Mouse (Mus musculus) spleen, postnatal 14 days (tissue): ENCODE measurements around the gene Psmd10.

Source experiments
- DNase-seq, 2 experiments: peaks; one replicate each; pipeline ENCODE4 v3.0.0; 2021 to 2022; ENCODE audit warnings: low spot score in 2 of 2

Gene Psmd10

GRCm38 (mm10) chrX:140956272-140956940 lies at the start of gene Psmd10, which contains the start of gene Atg4a:
Gene Psmd10, minus strand, starts transcription at chrX:140956728.
Gene Atg4a, plus strand, starts transcription at chrX:140956907.
- peak; percentile 72 to 80 for DNase-seq

- no peak for DNase-seq
These were observed 42.4 kb upstream of the Psmd10 start for GRCm38 (mm10) chrX:140998885-140999284.

GRCm38 (mm10) chrX:140997912-140998545 lies 41.5 kb upstream of the Psmd10 start:
- no peak for DNase-seq

DNA sequence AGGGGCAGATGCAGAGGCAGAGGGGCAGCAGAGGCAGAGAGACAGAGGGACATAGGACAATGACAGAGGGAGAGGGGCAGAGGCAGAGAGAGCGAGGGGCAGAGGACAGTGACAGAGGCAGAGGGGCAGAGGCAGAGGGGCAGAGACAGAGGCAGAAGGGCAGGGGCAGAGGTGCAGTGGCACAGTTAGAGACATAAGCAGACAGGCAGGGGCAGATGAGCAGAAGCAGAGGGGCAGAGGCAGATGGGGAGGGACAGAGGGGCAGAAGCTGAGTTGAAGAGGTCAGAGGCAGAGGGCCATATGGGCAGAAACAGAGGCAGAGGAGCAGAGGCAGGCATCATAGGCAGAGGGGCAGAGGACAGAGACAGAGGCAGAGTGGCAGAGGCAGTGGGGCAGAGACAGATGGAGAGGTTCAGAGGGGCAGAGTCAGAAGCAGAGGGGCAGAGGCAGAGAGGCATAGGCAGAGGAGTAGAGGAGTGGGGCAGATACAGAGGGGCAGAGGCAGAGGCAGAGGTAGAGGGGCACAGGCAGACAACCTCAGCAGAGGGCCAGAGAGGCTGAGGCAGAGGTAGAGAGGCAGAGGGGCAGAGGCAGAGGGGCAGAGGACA lies 40.5 kb upstream of the Psmd10 start:
- no peak for DNase-seq

DNA sequence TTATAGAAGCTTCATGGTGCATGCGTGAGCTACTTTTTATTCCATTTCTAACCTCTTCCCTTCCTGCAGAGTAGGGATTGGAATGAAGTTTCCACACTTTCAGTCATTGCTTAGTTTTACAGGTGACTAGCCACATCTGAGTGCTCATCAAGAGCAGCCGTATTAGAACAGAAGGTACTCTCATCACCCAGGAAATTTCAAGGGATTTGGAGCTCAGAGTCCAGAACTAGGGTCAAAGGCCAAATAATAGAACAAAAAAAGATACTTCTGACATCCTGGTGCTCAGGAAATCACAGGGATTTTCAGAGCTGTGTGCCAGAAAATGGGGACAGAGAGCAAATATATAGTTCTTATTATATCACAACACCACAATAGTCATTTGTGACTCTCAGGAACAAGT lies 28.7 kb upstream of the Psmd10 start:
- DNase-seq = no peak

- no peak for DNase-seq
These were observed 28.3 kb upstream of the Psmd10 start for GRCm38 (mm10) chrX:140984795-140985194.

DNA sequence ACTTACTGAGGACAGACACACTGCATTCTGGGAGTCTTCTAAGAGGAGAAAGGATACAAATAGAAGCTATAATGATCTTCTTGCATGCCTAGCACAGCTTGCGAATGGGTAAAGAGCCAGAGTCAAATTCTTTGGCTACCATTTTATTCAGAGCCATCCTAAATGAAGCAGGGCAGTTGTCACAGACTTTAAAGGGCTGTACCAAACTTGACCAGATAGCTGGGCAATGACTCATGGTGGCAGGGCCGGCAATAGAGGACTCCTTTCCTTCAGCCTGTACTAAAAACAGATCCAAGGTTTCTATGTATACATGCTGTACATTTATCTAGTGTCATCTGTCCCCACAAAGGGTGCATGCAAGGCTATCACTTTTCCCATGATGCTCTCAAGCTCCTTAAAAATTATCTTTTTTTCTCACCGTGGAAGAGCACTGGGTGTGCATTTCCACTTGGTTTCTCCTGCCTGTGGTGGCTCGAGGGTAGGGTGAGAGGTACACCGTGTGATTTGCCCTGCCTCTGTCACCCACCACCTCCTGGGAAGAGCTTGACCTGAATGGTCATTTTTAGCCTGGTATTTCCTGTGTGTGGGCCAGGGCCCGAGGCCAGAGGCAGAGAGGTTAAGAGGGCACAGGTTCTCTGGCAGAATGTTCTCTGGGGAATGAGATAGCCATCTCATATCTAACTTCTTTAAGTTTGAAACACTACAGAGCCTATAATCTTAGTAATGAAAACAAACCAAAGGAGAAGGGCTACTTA lies 26.9 kb upstream of the Psmd10 start:
- DNase-seq = no peak

DNA sequence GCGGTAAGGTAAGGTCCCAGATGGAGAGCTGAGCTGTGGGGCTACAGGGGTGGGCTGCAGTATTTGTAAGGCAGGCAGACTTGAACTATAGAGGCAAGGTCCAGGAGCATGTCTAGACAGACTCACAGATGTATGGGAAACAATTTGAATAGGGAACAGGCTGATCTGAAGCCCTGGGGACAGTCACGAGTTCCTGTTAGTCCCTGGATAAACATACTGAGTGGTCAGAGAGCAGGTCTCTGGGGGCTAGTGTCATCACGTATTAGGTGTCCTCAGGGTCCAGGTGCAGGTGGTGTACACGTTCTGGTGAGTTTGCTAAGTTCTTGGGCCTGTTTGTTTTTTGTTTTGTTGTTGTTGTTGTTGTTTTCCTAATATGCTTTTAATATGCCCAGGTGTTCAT lies 23.6 kb upstream of the Psmd10 start:
- DNase-seq = no peak

GRCm38 (mm10) chrX:140979546-140979945 lies 23.0 kb upstream of the Psmd10 start:
- no peak for DNase-seq

GRCm38 (mm10) chrX:140978943-140979342 lies 22.4 kb upstream of the Psmd10 start:
- DNase-seq = no peak

- DNase-seq = no peak
These were observed 431 bp upstream of the Psmd10 start for GRCm38 (mm10) chrX:140956959-140957358.

DNA sequence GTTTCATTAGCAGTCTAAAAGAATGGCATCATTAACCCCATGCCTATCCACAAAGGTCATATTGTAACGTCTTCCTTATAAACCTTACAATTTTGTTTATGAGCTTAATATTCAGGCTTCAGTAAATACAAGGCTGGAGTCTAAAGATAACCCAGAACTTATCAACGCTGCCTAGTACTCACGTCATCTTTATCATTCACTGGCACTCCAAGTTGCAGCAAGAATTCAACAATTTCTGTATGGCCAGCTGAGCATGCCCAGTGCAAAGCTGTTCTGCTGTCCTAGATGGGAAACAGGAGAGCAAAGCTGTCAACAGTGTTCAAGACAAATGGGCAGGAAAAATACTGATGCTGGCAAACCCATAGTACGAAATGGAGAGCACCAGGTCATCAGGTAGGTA lies 2.9 kb downstream of the Psmd10 start:
- DNase-seq = peak; percentile 9 to 12

- no peak for DNase-seq
These were observed 20.3 kb downstream of the Psmd10 start for GRCm38 (mm10) chrX:140936271-140936670.

- no peak for DNase-seq
These were observed 23.3 kb downstream of the Psmd10 start for GRCm38 (mm10) chrX:140933263-140933662.

DNA sequence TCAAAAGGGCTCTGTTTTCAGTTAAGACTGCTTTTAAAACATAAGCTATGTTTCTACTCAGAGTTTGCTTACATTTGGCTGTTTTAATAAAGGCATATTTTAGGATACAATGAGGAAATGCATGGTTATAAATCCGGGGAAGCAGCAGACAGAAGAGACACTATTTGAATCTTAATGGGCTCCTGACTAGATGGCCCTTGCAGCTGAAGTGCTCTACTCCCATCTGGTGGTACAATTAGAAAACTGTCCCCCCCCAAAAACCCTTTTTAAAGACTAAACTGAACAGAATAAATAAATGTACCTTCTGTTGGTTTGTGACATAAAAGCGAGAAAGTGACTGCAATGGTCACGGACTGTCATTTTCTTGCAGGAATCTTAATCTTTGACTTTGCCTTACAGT lies 24.5 kb downstream of the Psmd10 start:
- no peak for DNase-seq

DNA sequence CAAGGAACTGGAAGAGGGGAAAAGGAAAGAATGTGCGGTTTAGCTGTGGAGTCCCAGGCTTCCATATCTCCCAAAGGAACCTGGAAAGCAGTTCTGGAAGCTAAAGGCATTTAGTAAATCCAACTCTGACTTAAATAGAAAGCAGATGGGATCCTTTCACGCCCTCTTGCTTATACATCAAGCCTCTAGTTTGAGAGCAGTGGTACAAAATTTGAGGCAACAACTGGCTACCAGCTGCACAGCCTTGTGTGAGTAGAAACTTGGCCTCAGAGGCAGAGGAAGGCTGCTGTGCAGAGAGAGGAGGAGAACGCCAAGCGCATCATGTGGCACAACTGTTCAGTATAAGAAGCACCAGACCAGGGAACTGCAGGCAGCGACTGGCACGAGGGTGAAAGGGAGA lies 35.2 kb downstream of the Psmd10 start:
- no peak for DNase-seq

DNA sequence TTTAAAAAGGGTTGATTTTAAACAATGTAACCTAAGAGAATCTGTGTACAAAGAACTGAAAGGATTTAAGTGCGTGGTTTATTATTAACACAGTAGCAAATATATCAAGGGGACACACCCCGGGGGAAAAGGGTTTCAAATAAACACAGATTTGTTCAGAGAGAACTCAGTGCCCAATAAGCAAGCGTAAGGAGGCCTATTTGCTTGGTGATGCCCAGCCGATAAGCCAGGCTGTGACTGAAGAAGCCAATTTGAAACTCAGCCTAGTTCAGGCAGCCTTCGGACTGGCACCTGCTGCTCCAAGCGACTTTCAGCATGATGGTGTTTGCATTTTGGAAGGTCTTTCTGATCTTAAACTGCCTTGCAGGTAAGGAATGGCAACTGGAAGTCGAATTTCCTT lies 49.2 kb downstream of the Psmd10 start, which contains the start of gene Vsig1:
Vsig1 (plus strand) TSS at position 249 of the 400 bp plus-strand sequence.
- no peak for DNase-seq

DNA sequence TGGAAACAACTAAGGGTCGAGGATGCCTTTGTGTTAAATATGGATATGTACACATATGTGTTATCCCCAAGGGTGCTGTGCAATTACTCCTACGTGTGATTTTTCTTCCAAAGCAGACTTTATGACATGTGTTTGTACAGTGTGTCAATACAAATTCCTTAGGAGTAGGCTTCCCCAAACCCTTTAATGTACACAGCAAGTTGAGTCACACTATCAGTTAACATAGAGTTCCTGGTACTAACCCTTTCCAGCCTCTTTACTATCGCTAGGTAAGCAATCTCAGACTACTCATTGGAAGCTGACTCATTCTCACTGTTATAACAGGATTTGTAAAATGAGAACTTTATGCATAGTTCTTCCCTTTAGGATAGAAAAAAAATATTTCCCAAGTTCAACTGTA lies 53.0 kb downstream of the Psmd10 start:
- DNase-seq = no peak
